Mouse (Mus musculus) G1E (cell line): ENCODE results near the gene Calhm2.

Experiments
- CTCF ChIP-seq: IDR thresholded peaks from 2 replicates; pipeline ENCODE4 v1.5.1; 2012; ENCODE audit warnings: low read depth, low read length, inconsistent platforms, mixed read lengths
- TAL1 ChIP-seq: conservative IDR thresholded peaks from 2 replicates; pipeline ENCODE4 v1.6.1; 2012; ENCODE audit warnings: low read depth, low read length, inconsistent platforms, mixed read lengths

GRCm38 (mm10) chr19:47168223-47168622, 30.1 kb upstream of the Calhm2 start:
- TF ChIP-seq CTCF, result peak; percentile 60
- no peak for TF ChIP-seq TAL1
